Mouse (Mus musculus): ENCODE results near the gene Atg9a. TPM values are rescaled to one million over a fixed set of nuclear protein-coding genes. Genes with fewer than 3 reads are reported as not detected.
A peak's percentile ranks its signal among the peaks of the same experiment; 100 is the strongest.

Atg9a gene
- polyA plus RNA-seq, 1 experiment from 2014 or later, result 63.6 TPM

DNA sequence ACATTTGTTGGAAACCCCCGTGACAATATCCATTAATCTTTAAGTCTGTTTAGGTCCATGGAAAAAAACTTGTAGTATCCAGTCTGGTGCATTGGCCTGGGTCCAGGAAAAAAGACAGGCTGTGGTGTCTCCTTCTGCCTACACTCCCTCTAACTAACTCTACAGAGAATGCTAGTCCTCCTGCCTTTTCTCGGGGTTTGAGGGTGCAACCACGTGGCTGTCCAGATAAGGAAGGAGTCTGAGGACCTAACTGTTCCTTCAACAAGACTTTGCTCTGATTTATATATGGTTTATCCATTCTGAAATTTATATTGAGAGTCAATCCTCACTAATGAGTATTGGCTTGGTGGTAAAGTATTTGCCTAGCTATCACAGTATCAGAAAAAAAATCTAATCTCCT lies 36.2 kb downstream of the Atg9a start:
- Histone ChIP-seq H3K9me3 (replicated peaks) (no peaks in the 10 kb centered on the region), H3K36me3 (no peaks in the 10 kb centered on the region), H3K4me1 (no peaks in the 10 kb centered on the region), H3K4me3 (replicated peaks) (no peak overlapping the region), H3K4me2 (no peak overlapping the region), H3K9ac (replicated peaks) (no peak overlapping the region), H3K27me3 (replicated peaks) (no peaks in the 10 kb centered on the region), H3K27ac (replicated peaks) (no peak overlapping the region)
- WGBS, result 74% methylated on average over 3 of the region's 3 CpGs
- no peak for ATAC-seq (ENCODE audit: low FRiP score)

GRCm38 (mm10) chr1:75148727-75149126 lies 43.3 kb downstream of the Atg9a start:
- H3K4me3 ChIP-seq (replicated peaks), result no peak overlapping the region
- 90% methylated on average over 4 of the region's 4 CpGs for WGBS
- no peak overlapping the region for H3K27ac ChIP-seq (replicated peaks)
- H3K9me3 ChIP-seq (replicated peaks), result no peaks in the 10 kb centered on the region
- no peaks in the 10 kb centered on the region for H3K27me3 ChIP-seq (replicated peaks)
- no peak for ATAC-seq (ENCODE audit: low FRiP score)
- H3K36me3 ChIP-seq, result peaks cover 46% of the 10 kb centered on the region
- H3K4me2 ChIP-seq, result no peak overlapping the region
- H3K4me1 ChIP-seq, result peaks cover 15% of the 10 kb centered on the region
- H3K9ac ChIP-seq (replicated peaks), result no peak overlapping the region

DNA sequence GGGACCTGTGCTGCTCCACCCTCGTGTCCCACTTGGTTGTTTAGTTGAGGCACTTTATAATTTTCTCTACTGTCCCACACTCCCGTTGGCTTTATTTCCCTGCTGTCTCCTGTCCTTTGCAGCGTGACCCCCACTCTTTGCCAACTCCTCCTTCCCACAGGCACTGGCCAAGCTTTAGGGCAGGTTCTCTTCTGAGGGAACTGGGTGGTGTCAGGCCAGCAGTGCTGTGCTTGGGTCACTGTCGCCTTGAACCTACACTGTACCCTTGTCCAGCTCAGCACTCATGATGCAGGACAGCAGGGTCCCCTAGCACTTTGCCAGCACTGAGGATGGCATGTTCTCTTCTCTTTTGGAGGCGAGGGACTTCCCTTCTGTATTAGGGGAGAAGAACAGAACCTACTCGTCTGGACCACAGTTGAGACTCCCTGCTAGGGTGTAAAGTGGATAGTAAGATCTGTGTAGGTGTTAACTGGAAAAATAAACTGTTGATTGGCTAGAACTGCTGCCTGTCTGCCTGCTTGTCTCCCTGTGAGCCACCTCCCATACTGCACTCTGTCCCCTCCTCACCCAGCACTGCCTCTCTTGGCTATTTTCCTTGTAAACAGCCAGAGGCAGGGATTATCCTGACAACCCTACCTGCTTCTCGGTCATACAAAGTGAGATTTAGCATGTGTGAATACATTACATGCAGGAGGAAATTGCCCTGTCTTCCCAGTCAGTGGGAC lies 44.4 kb downstream of the Atg9a start:
- Histone ChIP-seq H3K27ac (replicated peaks) (no peak overlapping the region), H3K4me1 (peaks cover 17% of the 10 kb centered on the region), H3K4me2 (no peak overlapping the region), H3K4me3 (replicated peaks) (no peak overlapping the region), H3K9ac (replicated peaks) (no peak overlapping the region), H3K27me3 (replicated peaks) (no peaks in the 10 kb centered on the region), H3K36me3 (peaks cover 46% of the 10 kb centered on the region), H3K9me3 (replicated peaks) (no peaks in the 10 kb centered on the region)
- no peak for ATAC-seq (ENCODE audit: low FRiP score)
- WGBS, result 90% methylated on average over 7 of the region's 7 CpGs

DNA sequence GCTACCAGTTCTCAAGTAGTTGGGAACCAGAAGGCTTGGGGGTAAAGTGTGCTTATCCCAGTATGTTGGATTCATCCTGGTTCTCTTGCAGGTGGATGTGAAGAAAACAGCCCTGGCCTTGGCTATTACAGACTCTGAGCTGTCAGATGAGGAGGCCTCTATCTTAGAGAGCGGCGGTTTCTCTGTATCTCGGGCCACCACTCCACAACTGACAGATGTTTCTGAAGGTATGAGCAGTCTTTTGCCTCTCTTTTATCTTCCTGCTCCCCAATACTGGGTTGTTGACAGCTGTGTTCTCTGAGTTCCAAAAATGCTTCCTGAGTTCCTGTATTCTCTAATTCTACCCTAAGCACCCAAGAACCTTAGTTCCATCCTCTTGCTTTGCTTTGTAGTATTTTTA lies 46.4 kb downstream of the Atg9a start:
- Histone ChIP-seq H3K9ac (replicated peaks) (no peak overlapping the region), H3K27ac (replicated peaks) (no peak overlapping the region), H3K4me2 (no peak overlapping the region), H3K27me3 (replicated peaks) (no peaks in the 10 kb centered on the region), H3K9me3 (replicated peaks) (no peaks in the 10 kb centered on the region), H3K4me1 (peaks cover 28% of the 10 kb centered on the region), H3K4me3 (replicated peaks) (no peak overlapping the region), H3K36me3 (peaks cover 46% of the 10 kb centered on the region)
- 92% methylated on average over 3 of the region's 3 CpGs for WGBS
- no peak for ATAC-seq (ENCODE audit: low FRiP score)

DNA sequence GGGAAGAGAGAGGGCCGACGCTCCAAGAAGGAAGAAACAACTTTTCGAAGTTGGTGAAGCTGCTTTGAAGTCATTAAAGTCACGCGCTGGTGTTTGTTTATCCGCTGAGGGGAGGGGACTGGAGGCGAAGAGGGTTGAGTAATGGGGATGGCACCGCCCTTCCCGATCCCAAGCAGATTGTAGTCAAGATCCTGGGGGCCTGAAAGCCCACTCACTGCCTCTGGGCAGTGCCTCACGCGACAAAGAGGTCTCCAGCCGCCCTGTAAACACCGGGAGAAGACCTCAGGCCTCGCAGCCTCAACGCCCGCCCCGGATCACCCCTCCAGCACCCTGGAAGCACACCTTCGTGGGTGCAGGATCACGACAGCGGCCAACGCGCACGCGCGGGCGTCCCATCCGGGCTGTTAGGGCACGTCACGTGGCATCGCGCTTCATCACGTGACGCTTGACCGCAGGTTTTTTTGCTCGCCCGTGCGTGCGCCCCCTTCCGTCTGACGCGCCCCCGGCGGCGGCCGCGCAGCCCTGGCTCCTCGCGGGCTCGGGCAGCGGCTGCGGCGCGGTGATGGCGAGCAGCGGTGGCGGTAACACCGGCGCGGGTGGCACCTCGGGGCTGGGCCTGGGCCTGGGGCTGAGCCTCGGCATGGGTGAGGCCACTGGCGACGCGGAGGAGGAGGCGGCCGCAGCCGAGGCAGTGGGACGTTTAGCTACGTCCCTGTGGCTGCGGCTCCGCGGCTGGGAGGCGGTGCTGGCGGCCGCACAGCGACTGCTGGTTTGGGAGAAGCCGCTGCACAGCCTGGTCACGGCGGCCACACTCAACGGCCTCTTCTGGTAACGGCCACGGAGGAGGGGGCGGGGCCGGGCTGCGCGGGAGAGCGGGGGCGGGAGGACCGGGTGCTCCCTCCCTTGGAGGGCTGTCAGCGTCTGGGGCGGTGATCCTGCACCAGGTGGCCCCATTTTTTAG lies 49.4 kb downstream of the Atg9a start, which contains the start of the genes Cnppd1 and Retreg2:
TSS of gene Cnppd1 (minus strand) at position 411 of the 961 bp plus-strand sequence.
TSS of gene Retreg2 (plus strand) at position 478 of the 961 bp plus-strand sequence.
- peak within 1 kb of the TSS; percentile 98 for H3K27ac ChIP-seq (replicated peaks)
- peak within 1 kb of the TSS; percentile 78 for H3K4me3 ChIP-seq (replicated peaks)
- peak within 1 kb of the TSS; percentile 96 for H3K4me2 ChIP-seq
- peaks cover 44% of the 10 kb centered on the region for H3K4me1 ChIP-seq
- H3K9ac ChIP-seq (replicated peaks), result peak within 1 kb of the TSS; percentile 81
- no peaks in the 10 kb centered on the region for H3K27me3 ChIP-seq (replicated peaks)
- 0% methylated on average over 89 of the region's 91 CpGs for WGBS
- peaks cover 53% of the 10 kb centered on the region for H3K36me3 ChIP-seq
- H3K9me3 ChIP-seq (replicated peaks), result no peaks in the 10 kb centered on the region
- peak; percentile 90 for ATAC-seq (ENCODE audit: low FRiP score)

DNA sequence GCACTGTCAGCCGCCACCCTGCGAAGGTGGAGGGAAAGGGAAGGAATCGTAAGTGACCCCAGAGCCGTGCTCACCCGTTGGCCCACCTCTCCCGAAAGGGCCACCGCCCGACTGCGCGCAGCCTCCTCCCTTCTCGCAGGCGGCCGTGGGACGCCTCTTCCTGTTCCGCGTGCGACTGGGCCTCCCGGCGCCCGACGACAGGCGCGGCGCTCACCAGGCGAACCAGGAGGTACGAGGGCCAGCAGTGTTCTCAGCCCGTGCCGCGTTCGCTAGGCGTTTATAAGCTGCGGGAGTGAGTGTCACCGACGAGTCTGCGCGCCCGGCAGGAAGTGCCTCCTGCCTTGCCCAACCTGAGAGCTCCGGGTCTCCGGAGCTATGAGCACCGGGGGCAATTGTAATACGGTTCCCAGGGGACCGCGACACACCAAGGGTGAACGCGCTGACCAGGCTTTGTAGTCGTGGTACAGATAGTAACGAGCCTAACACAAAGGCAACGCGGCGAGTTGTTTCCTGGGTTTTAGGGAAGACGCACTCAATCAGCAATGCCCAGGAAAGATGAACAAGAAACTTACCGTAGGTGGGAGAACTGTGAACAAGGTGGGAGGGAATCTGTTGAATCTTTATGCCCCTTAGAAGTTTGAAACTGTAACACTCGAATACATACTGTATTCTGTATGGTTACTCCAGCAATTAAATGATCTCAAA lies 50.4 kb downstream of the Atg9a start:
- peak overlapping the region; percentile 96 for H3K4me2 ChIP-seq
- peak; percentile 16 for ATAC-seq (ENCODE audit: low FRiP score)
- no peaks in the 10 kb centered on the region for H3K27me3 ChIP-seq (replicated peaks)
- peaks cover 53% of the 10 kb centered on the region for H3K36me3 ChIP-seq
- no peaks in the 10 kb centered on the region for H3K9me3 ChIP-seq (replicated peaks)
- H3K9ac ChIP-seq (replicated peaks), result peak overlapping the region; percentile 81
- H3K4me1 ChIP-seq, result peaks cover 44% of the 10 kb centered on the region
- H3K4me3 ChIP-seq (replicated peaks), result peak overlapping the region; percentile 78
- peak overlapping the region; percentile 98 for H3K27ac ChIP-seq (replicated peaks)
- WGBS, result under 1% methylated on average over 53 of the region's 53 CpGs

DNA sequence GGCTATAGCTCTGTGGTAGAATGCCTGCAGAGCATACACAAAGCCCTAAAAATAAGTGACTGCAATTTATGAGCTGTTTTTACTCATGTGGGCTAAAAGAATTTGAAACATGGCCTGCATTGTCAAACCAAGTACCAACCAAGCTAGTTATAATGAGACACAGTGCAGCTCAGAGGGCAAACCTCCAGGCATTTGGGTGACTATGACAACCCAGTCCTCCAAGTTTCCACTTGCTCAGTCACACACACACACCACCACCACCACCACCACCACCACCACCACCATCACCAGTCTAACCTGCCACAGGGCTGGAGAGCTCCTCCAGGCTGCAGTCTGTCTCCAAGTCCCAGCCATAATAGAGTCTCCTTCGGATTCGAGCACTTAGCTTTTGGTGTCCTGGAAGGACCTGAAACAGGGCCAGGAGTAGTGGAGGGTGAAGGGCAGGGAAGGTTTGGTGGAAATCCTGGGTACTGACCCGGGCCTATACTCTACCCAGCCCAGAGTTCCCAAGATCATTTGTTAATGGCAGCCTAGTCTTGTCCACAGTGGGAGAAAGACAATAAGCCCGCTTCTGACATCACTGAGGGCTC lies 51.3 kb downstream of the Atg9a start:
- WGBS, result 59% methylated on average over 4 of the region's 4 CpGs
- no peak for ATAC-seq (ENCODE audit: low FRiP score)
- peaks cover 53% of the 10 kb centered on the region for H3K36me3 ChIP-seq

GRCm38 (mm10) chr1:75138448-75138847 lies 53.5 kb downstream of the Atg9a start:
- H3K9me3 ChIP-seq (replicated peaks), result no peaks in the 10 kb centered on the region
- H3K9ac ChIP-seq (replicated peaks), result no peak overlapping the region
- peaks cover 27% of the 10 kb centered on the region for H3K4me1 ChIP-seq
- no peak for ATAC-seq (ENCODE audit: low FRiP score)
- no peak overlapping the region for H3K27ac ChIP-seq (replicated peaks)
- H3K36me3 ChIP-seq, result peaks cover 46% of the 10 kb centered on the region
- no peaks in the 10 kb centered on the region for H3K27me3 ChIP-seq (replicated peaks)
- H3K4me3 ChIP-seq (replicated peaks), result no peak overlapping the region
- H3K4me2 ChIP-seq, result no peak overlapping the region
- 98% methylated on average over 2 of the region's 2 CpGs for WGBS

More for the DNA sequence above, 51.3 kb downstream of the Atg9a start:
- H3K27ac ChIP-seq (replicated peaks), result peak overlapping the region; percentile 98; the same call in 1 of the 2 replicates
- H3K27me3 ChIP-seq (replicated peaks), result no peaks in the 10 kb centered on the region
- no peaks in the 10 kb centered on the region for H3K9me3 ChIP-seq (replicated peaks)
- H3K9ac ChIP-seq (replicated peaks), result peak overlapping the region; percentile 81
- peak overlapping the region; percentile 96 for H3K4me2 ChIP-seq
- peak overlapping the region; percentile 78 for H3K4me3 ChIP-seq (replicated peaks)
- H3K4me1 ChIP-seq, result peaks cover 44% of the 10 kb centered on the region

DNA sequence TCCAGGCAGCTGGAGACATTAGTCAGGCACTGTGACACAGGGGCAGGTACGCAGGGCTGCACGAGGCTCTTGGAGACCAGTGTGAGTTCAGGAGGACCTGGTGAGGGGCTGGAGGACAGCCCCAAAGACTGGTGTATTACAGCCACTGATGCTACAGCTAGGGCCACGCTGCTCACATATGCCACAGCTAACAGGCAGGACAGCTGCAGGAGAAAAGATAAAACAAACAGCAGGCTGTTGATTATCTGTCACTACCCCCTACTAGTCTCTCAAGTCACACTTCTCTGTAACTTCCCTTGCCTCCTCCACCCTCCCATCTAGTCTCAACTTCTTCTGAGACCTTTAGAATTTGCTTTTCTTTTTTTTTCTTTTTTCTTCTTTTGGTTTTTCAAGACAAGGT lies 55.3 kb downstream of the Atg9a start:
- Histone ChIP-seq H3K4me3 (replicated peaks) (no peak overlapping the region), H3K9ac (replicated peaks) (no peak overlapping the region), H3K9me3 (replicated peaks) (no peaks in the 10 kb centered on the region), H3K36me3 (peaks cover 46% of the 10 kb centered on the region), H3K27ac (replicated peaks) (no peak overlapping the region), H3K27me3 (replicated peaks) (no peaks in the 10 kb centered on the region), H3K4me2 (no peak overlapping the region), H3K4me1 (peaks cover 27% of the 10 kb centered on the region)
- no peak for ATAC-seq (ENCODE audit: low FRiP score)
- 83% methylated on average over 3 of the region's 3 CpGs for WGBS

- no peaks in the 10 kb centered on the region for H3K27me3 ChIP-seq (replicated peaks)
- peaks cover 46% of the 10 kb centered on the region for H3K36me3 ChIP-seq
- H3K27ac ChIP-seq (replicated peaks), result no peak overlapping the region
- no peak overlapping the region for H3K4me2 ChIP-seq
- H3K9ac ChIP-seq (replicated peaks), result no peak overlapping the region
- no peaks in the 10 kb centered on the region for H3K9me3 ChIP-seq (replicated peaks)
- ATAC-seq (ENCODE audit: low FRiP score), result no peak
- H3K4me1 ChIP-seq, result peaks cover 23% of the 10 kb centered on the region
- no peak overlapping the region for H3K4me3 ChIP-seq (replicated peaks)
- WGBS, result 89% methylated on average over 6 of the region's 6 CpGs
Measured at GRCm38 (mm10) chr1:75136293-75136692, 55.7 kb downstream of the Atg9a start.
